Mouse (Mus musculus) heart, postnatal 0 days (tissue): ENCODE measurements around the gene Arpc5. TPM values are rescaled to one million over a fixed set of nuclear protein-coding genes. Genes with fewer than 3 reads are reported as not detected.

Source experiments
- ATAC-seq: fragments of 200-750 bp; cut with Nextera tagmentation; 2 replicates; pipeline ENCODE4 v1.8.0; 2017; ENCODE audit warnings: low read depth, moderate number of reproducible peaks, moderate library complexity; ENCODE audit not compliant: insufficient read depth
- DNase-seq: peaks from one replicate; pipeline ENCODE4 v3.0.0-alpha.2; 2016; ENCODE audit warnings: low spot score
- H3K27ac ChIP-seq: fragments of 300-500 bp; sonication (generic); 2 replicates; pipeline ENCODE4 v1.5.1; 2014; ENCODE audit warnings: low read depth, mild to moderate bottlenecking
- H3K27me3 ChIP-seq: fragments of 300-500 bp; sonication (generic); 2 replicates; pipeline ENCODE4 v1.6.1; 2014; ENCODE audit warnings: low read length, mixed read lengths; ENCODE audit not compliant: control insufficient read depth, insufficient read depth
- H3K36me3 ChIP-seq: fragments of 300-500 bp; sonication (generic); replicated peaks from 2 replicates; pipeline ENCODE4 v1.6.1; 2014; ENCODE audit warnings: low read length, mixed read lengths; ENCODE audit not compliant: control insufficient read depth, insufficient read depth
- H3K4me1 ChIP-seq: fragments of 300-500 bp; sonication (generic); 2 replicates; pipeline ENCODE4 v1.6.1; 2014; ENCODE audit warnings: antibody characterized with exemption; ENCODE audit not compliant: control insufficient read depth, insufficient read depth
- H3K4me2 ChIP-seq: fragments of 300-500 bp; sonication (generic); 2 replicates; pipeline ENCODE4 v1.6.1; 2014; ENCODE audit warnings: low read depth, mild to moderate bottlenecking, low read length, moderate library complexity
- H3K4me3 ChIP-seq: fragments of 300-500 bp; sonication (generic); 2 replicates; pipeline ENCODE4 v1.5.1; 2014; ENCODE audit warnings: low read depth, low read length
- H3K9ac ChIP-seq: fragments of 300-500 bp; sonication (generic); replicated peaks from 2 replicates; pipeline ENCODE4 v1.6.1; 2014; ENCODE audit warnings: low read depth, low read length, mixed read lengths
- H3K9me3 ChIP-seq: fragments of 300-500 bp; sonication (generic); replicated peaks from 2 replicates; pipeline ENCODE4 v1.6.1; 2016; ENCODE audit warnings: low read length; ENCODE audit not compliant: control insufficient read depth
- CTCF ChIP-seq: IDR thresholded peaks from 2 replicates; pipeline ENCODE4 v1.5.1; 2016; ENCODE audit warnings: antibody characterized with exemption, control low read depth, low read depth
- EP300 ChIP-seq: IDR thresholded peaks from 2 replicates; pipeline ENCODE4 v1.6.1; 2016; ENCODE audit warnings: antibody characterized with exemption, low read depth
- WGBS: fragments of 180-500 bp; shearing (Covaris S2); extraction: QIAGEN DNeasy Blood & Tissue Kit; methylation state at CpG from one replicate; pipeline ENCODE4 v1.1.7; 2014; 5-methylcytosine and 5-hydroxymethylcytosine counted together
- polyA plus RNA-seq: library from polyadenylated mRNA; unstranded; fragments of >200 nt; fragmentation: Nextera tagmentation; extraction: Ambion mirVana; gene quantifications from 2 replicates; pipeline ENCODE4 v1.2.1, GENCODE M21; 2015
- total RNA-seq: library from RNA; depleted of rRNA; stranded (reverse); fragments of >200 nt; gene quantifications from 2 replicates; pipeline ENCODE4 v1.2.3, GENCODE M21; 2014; ENCODE audit warnings: low replicate concordance

Arpc5 gene
- total and polyA plus RNA-seq, 2 experiments from 2014 or later, result 94.3 to 152 TPM

GRCm38 (mm10) chr1:152743095-152743826, 23.1 kb upstream of the Arpc5 start:
- 38% methylated on average over 15 of the region's 15 CpGs for WGBS
- H3K4me3 ChIP-seq, result no peak overlapping the region
- H3K9me3 ChIP-seq, result no peaks in the 10 kb centered on the region
- DNase-seq, result no peak
- no peak overlapping the region for H3K9ac ChIP-seq
- no peak for TF ChIP-seq CTCF
- TF ChIP-seq EP300, result no peak
- H3K36me3 ChIP-seq, result no peaks in the 10 kb centered on the region
- peaks cover 4% of the 10 kb centered on the region; the same call in 1 of the 2 replicates for H3K4me1 ChIP-seq
- H3K27me3 ChIP-seq, result no peaks in the 10 kb centered on the region
- no peak overlapping the region for H3K4me2 ChIP-seq
- H3K27ac ChIP-seq, result 0 out of 2 replicates have a peak overlapping the region, but pooled peaks have one; percentile 22
- no peak for ATAC-seq

- no peaks in the 10 kb centered on the region for H3K9me3 ChIP-seq
- H3K4me3 ChIP-seq, result no peak overlapping the region
- peak; percentile 88 for DNase-seq
- TF ChIP-seq CTCF (peak; percentile 73), EP300 (no peak)
- H3K9ac ChIP-seq, result no peak overlapping the region
- H3K27ac ChIP-seq, result no peak overlapping the region
- 6% methylated on average over 5 of the region's 5 CpGs for WGBS
- H3K4me2 ChIP-seq, result no peak overlapping the region
- H3K36me3 ChIP-seq, result no peaks in the 10 kb centered on the region
- no peaks in the 10 kb centered on the region for H3K27me3 ChIP-seq
- H3K4me1 ChIP-seq, result peaks cover 4% of the 10 kb centered on the region; the same call in 1 of the 2 replicates
- peak; percentile 48 for ATAC-seq
Observed at GRCm38 (mm10) chr1:152746426-152746825, 19.9 kb upstream of the Arpc5 start.

GRCm38 (mm10) chr1:152749276-152749675, 17.1 kb upstream of the Arpc5 start:
- no peak overlapping the region for H3K9ac ChIP-seq
- H3K4me3 ChIP-seq, result no peak overlapping the region
- no peaks in the 10 kb centered on the region for H3K36me3 ChIP-seq
- no peaks in the 10 kb centered on the region for H3K9me3 ChIP-seq
- TF ChIP-seq EP300, result no peak
- TF ChIP-seq CTCF, result no peak
- no peaks in the 10 kb centered on the region for H3K4me1 ChIP-seq
- no peaks in the 10 kb centered on the region for H3K27me3 ChIP-seq
- DNase-seq, result no peak
- no peak overlapping the region for H3K27ac ChIP-seq
- H3K4me2 ChIP-seq, result no peak overlapping the region
- WGBS, result 56% methylated on average over 9 of the region's 9 CpGs
- no peak for ATAC-seq

GRCm38 (mm10) chr1:152750312-152750965, 15.9 kb upstream of the Arpc5 start, which contains the start of gene Apobec4:
Gene Apobec4 (plus strand): TSS chr1:152750551.
- no peak within 1 kb of the TSS for H3K4me3 ChIP-seq
- TF ChIP-seq EP300 (no peak), CTCF (no peak)
- H3K36me3 ChIP-seq, result no peaks in the 10 kb centered on the region
- H3K4me2 ChIP-seq, result no peak within 1 kb of the TSS
- no peak for ATAC-seq
- H3K4me1 ChIP-seq, result no peaks in the 10 kb centered on the region
- no peaks in the 10 kb centered on the region for H3K9me3 ChIP-seq
- no peaks in the 10 kb centered on the region for H3K27me3 ChIP-seq
- no peak within 1 kb of the TSS for H3K9ac ChIP-seq
- 57% methylated on average over 13 of the region's 13 CpGs for WGBS
- no peak for DNase-seq
- no peak within 1 kb of the TSS for H3K27ac ChIP-seq

GRCm38 (mm10) chr1:152761791-152762190, 4.6 kb upstream of the Arpc5 start:
- Histone ChIP-seq H3K4me1 (no peaks in the 10 kb centered on the region), H3K4me3 (no peak overlapping the region), H3K27ac (no peak overlapping the region), H3K4me2 (no peak overlapping the region), H3K36me3 (no peaks in the 10 kb centered on the region), H3K27me3 (no peaks in the 10 kb centered on the region), H3K9me3 (no peaks in the 10 kb centered on the region), H3K9ac (no peak overlapping the region)
- WGBS, result 70% methylated on average over 2 of the region's 2 CpGs
- DNase-seq (no peak), ATAC-seq (no peak)
- TF ChIP-seq EP300 (no peak), CTCF (no peak)
